Mouse (Mus musculus) C2C12 (cell line): ENCODE measurements at regions not wholly inside any gene's neighbourhood (a gene's known extent, or its start where the extent isn't known, plus 50 kb on each side); places are given as distances from the start of the nearest gene placed in this dataset.

Source experiments
- CTCF ChIP-seq: IDR thresholded peaks from one replicate; pipeline ENCODE4 v1.5.1; 2011; ENCODE audit not compliant: control insufficient read depth, insufficient read depth, insufficient read length
- MAX ChIP-seq: IDR thresholded peaks from one replicate; pipeline ENCODE4 v1.6.1; 2011; ENCODE audit warnings: mild to moderate bottlenecking, control low read depth
- MYOG ChIP-seq: IDR thresholded peaks from one replicate; pipeline ENCODE4 v1.6.1; 2011; ENCODE audit not compliant: control insufficient read depth, insufficient read length; ENCODE audit errors: extremely low read depth
- USF1 ChIP-seq: IDR thresholded peaks from one replicate; pipeline ENCODE4 v1.6.1; 2011; ENCODE audit warnings: low read depth, mild to moderate bottlenecking, control low read depth, moderate library complexity

DNA sequence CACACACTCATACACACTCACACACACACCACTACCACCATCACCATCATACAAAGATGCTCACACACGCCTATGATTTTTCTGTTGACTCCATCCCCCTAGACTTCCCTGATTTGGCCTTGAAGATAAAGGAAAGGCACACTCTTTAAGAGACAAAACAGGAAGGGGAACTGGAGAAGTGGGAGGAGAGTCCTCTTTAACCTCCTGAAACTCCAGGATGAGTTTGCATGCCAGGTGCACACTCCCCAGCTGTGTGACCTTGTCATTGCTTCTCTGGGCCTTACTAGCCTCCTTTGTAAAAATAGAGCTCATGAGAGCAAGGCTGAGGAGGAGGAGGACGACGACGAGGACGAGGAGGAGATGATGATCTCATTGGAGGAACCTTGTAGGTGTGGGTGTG is 212.8 kb downstream of the Ly86 start:
- TF ChIP-seq CTCF (no peak), MYOG (no peak), USF1 (no peak), MAX (no peak)
